Comparison of ENCODE assay signal across 22 mouse cellular contexts in genomic region chr1:164678303-164678702, GRCm38 (mm10).
DNase-seq lines count a peak whose midpoint lies in the region; ATAC-seq and TF ChIP-seq lines count a peak whose summit lies in the region.
"Had no signal": no experiment of that assay in that cellular context is flagged by ENCODE, and none has a peak within 500 bp of the region (broad histone marks: within the 10 kb centered on the region; RNA-seq: fewer than 3 reads in every experiment).

No protein-coding gene starts in this region.

- ATAC-seq in liver, postnatal 0 days = no peak
- ATAC-seq: forebrain, embryonic 15.5 days; Patski had no signal

- TF ChIP-seq CTCF in liver, adult 2 months (IDR thresholded peaks at IDR 0.05; ENCODE audit: low read depth, low read length) = no peak
- TF ChIP-seq CTCF in liver, postnatal 0 days (IDR thresholded peaks at IDR 0.05; ENCODE audit: low read depth) = no peak
- TF ChIP-seq CTCF in lung, adult 2 months (IDR thresholded peaks at IDR 0.05; ENCODE audit: insufficient read depth, low read length) = no peak

- H3K4me1 ChIP-seq in liver, adult 2 months (ENCODE audit: control insufficient read depth, insufficient read depth, low read length) = peaks cover 4% of the 10 kb centered on the region; the same call in 1 of the 2 replicates
- no peaks in the 10 kb centered on the region for H3K4me1 ChIP-seq in liver, postnatal 0 days (ENCODE audit: insufficient read depth)
- no peaks in the 10 kb centered on the region; the same call in 1 of the 2 replicates for H3K4me1 ChIP-seq in lung, adult 2 months (ENCODE audit: control insufficient read depth, insufficient read depth, low read length)
- H3K4me1 ChIP-seq: embryonic facial prominence, embryonic 10.5 days; embryonic facial prominence, embryonic 13.5 days; forebrain, embryonic 12.5 days; forebrain, embryonic 15.5 days; hindbrain, embryonic 12.5 days; hindbrain, embryonic 15.5 days had no signal

- no peaks in the 10 kb centered on the region for H3K36me3 ChIP-seq in liver, adult 2 months (ENCODE audit: control insufficient read depth, insufficient read depth, low read length)
- no peaks in the 10 kb centered on the region for H3K36me3 ChIP-seq in liver, postnatal 0 days (replicated peaks; ENCODE audit: insufficient read depth, low read length)
- H3K36me3 ChIP-seq: embryonic facial prominence, embryonic 10.5 days; embryonic facial prominence, embryonic 13.5 days; forebrain, embryonic 12.5 days; forebrain, embryonic 15.5 days; heart, embryonic 13.5 days; hindbrain, embryonic 12.5 days; hindbrain, embryonic 15.5 days had no signal

- H3K79me2 ChIP-seq in liver, adult 2 months (ENCODE audit: control insufficient read depth, insufficient read depth, low read length) = no peaks in the 10 kb centered on the region

- no peaks in the 10 kb centered on the region for H3K27me3 ChIP-seq in liver, adult 2 months (ENCODE audit: control insufficient read depth, insufficient read depth, low read length)
- no peaks in the 10 kb centered on the region for H3K27me3 ChIP-seq in liver, postnatal 0 days (ENCODE audit: insufficient read depth, low read length)
- H3K27me3 ChIP-seq: embryonic facial prominence, embryonic 13.5 days; forebrain, embryonic 12.5 days; forebrain, embryonic 15.5 days; heart, embryonic 13.5 days; hindbrain, embryonic 12.5 days; hindbrain, embryonic 15.5 days; Patski had no signal

- H3K4me3 ChIP-seq in liver, adult 2 months (ENCODE audit: insufficient read depth, low read depth, low read length) = no peak overlapping the region
- H3K4me3 ChIP-seq in liver, postnatal 0 days (ENCODE audit: low read depth, low read length) = no peak overlapping the region
- H3K4me3 ChIP-seq in lung, adult 2 months (replicated peaks; ENCODE audit: extremely low read depth, low read depth, low read length) = no peak overlapping the region
- H3K4me3 ChIP-seq: embryonic facial prominence, embryonic 10.5 days; embryonic facial prominence, embryonic 13.5 days; erythroblast, embryonic 14.5 days; forebrain, embryonic 12.5 days; forebrain, embryonic 15.5 days; heart, embryonic 13.5 days; hindbrain, embryonic 12.5 days; hindbrain, embryonic 15.5 days had no signal

- H3K9me3 ChIP-seq in liver, postnatal 0 days (ENCODE audit: low read length) = no peaks in the 10 kb centered on the region
- H3K9me3 ChIP-seq: embryonic facial prominence, embryonic 10.5 days; embryonic facial prominence, embryonic 13.5 days; forebrain, embryonic 12.5 days; forebrain, embryonic 15.5 days; hindbrain, embryonic 15.5 days had no signal

- H3K4me2 ChIP-seq in liver, postnatal 0 days (ENCODE audit: low read depth, low read length) = no peak overlapping the region
- H3K4me2 ChIP-seq: embryonic facial prominence, embryonic 13.5 days; forebrain, embryonic 12.5 days; forebrain, embryonic 15.5 days; heart, embryonic 13.5 days; hindbrain, embryonic 12.5 days; hindbrain, embryonic 15.5 days had no signal

- TF ChIP-seq EP300 in liver, postnatal 0 days (IDR thresholded peaks at IDR 0.05; ENCODE audit: low read depth) = no peak

- no peak overlapping the region for H3K27ac ChIP-seq in liver, adult 2 months (replicated peaks; ENCODE audit: insufficient read depth, low read depth, low read length)
- H3K27ac ChIP-seq in liver, postnatal 0 days (ENCODE audit: low read depth) = no peak overlapping the region
- H3K27ac ChIP-seq: embryonic facial prominence, embryonic 10.5 days; embryonic facial prominence, embryonic 13.5 days; forebrain, embryonic 12.5 days; forebrain, embryonic 15.5 days; heart, embryonic 13.5 days; hindbrain, embryonic 12.5 days; hindbrain, embryonic 15.5 days had no signal

- no peak for TF ChIP-seq POLR2A in liver, adult 2 months (IDR thresholded peaks at IDR 0.05; ENCODE audit: extremely low read depth, insufficient read depth, low read length)
- TF ChIP-seq POLR2A in lung, adult 2 months (IDR thresholded peaks at IDR 0.05; ENCODE audit: borderline replicate concordance, extremely low read depth, low read depth, low read length) = no peak

- 21% methylated on average over 3 of the region's 3 CpGs for WGBS in liver, adult 2 months
- WGBS in liver, postnatal 0 days (ENCODE audit: insufficient replicate concordance) = 53% methylated on average over 3 of the region's 3 CpGs
- WGBS in lung, adult 2 months = 33% methylated on average over 3 of the region's 3 CpGs

- peak; percentile 78 for DNase-seq in liver, adult 2 months (ENCODE audit: extremely low read depth, low read depth, low spot score)
- DNase-seq in liver, postnatal 0 days = no peak
- peak; percentile 32 for DNase-seq in lung, postnatal 25 days (ENCODE audit: low spot score)
- DNase-seq in lung, adult 2 months = no peak
- peak; percentile 46 for DNase-seq in testis, postnatal 14 days (ENCODE audit: low spot score)
- no peak for DNase-seq in testis, postnatal 10 days (ENCODE audit: low spot score)
- DNase-seq: adrenal gland, postnatal 10 days; adrenal gland, postnatal 36 days; cerebellum, adult 18-20 months; cerebellum, adult 9-10 months; cerebellum, postnatal 14 days; embryo, embryonic 11 days; gastrocnemius, postnatal 25 days had no signal

- H3K9ac ChIP-seq in liver, adult 2 months (ENCODE audit: low read depth, low read length) = no peak overlapping the region
- H3K9ac ChIP-seq in liver, postnatal 0 days (replicated peaks) = no peak overlapping the region
- H3K9ac ChIP-seq: embryonic facial prominence, embryonic 13.5 days; forebrain, embryonic 12.5 days; forebrain, embryonic 15.5 days; heart, embryonic 13.5 days; hindbrain, embryonic 12.5 days; hindbrain, embryonic 15.5 days had no signal

Comparison
In these comparisons a context has a peak if more than half of its experiments do, and no peak if none do; other contexts are left out.
1. DNase-seq: peak in liver, adult 2 months (single experiment), lung, postnatal 25 days (single experiment) and testis, postnatal 14 days (single experiment); none in liver, postnatal 0 days (single experiment), lung, adult 2 months (single experiment) and testis, postnatal 10 days (single experiment).